Mouse (Mus musculus) brain, embryonic 14.5 days (tissue): Measurements from ENCODE around the gene Gemin8.

Source experiments
- CTCF ChIP-seq: fragments of 200-500 bp; IDR thresholded peaks from 2 replicates; pipeline ENCODE4 v1.5.1; 2012; ENCODE audit warnings: inconsistent platforms, mild to moderate bottlenecking, moderate library complexity, borderline replicate concordance; ENCODE audit not compliant: insufficient read depth, insufficient read length; ENCODE audit errors: extremely low read depth
- POLR2A ChIP-seq: fragments of 200-500 bp; IDR thresholded peaks from 2 replicates; pipeline ENCODE4 v1.6.1; 2012; ENCODE audit warnings: mild to moderate bottlenecking, inconsistent platforms, borderline replicate concordance; ENCODE audit not compliant: poor library complexity, insufficient read depth, insufficient read length, severe bottlenecking; ENCODE audit errors: extremely low read depth

DNA sequence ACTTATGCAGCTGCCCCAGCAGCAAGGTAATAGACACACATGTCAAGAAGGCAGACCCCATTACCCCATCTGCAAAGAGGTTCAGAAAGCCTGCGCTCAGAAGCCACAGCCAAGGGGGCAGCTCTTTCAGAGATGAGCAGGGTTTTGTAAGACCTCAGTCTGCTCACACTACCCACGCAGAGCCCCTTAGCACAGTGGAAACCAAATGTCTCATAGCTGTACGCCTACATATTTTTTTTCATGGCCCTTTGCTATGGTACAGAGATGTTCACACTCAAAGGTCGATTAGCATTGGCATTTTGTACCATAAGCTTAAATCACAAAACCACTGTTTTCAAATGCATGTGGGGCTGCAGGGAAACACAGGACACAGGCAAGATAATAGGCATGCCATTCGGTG lies 56.6 kb downstream of the Gemin8 start:
- TF ChIP-seq CTCF (no peak), POLR2A (no peak)
